Mouse (Mus musculus) heart, embryonic 15.5 days (tissue): Measurements from ENCODE around the gene Armc2. TPM values are rescaled to one million over a fixed set of nuclear protein-coding genes. Genes with fewer than 3 reads are reported as not detected.
"Not testable (repeated sequence)": the region's sequence is repeated elsewhere in the genome, so short reads cannot be mapped to it uniquely, and the experiment has no call there.

ENCODE experiments used
- ATAC-seq: fragments of 200-750 bp; cut with Nextera tagmentation; replicated peaks from 2 replicates; pipeline ENCODE4 v1.8.0; 2017; ENCODE audit warnings: low read depth, moderate TSS enrichment; ENCODE audit not compliant: insufficient number of reproducible peaks, insufficient read depth, low FRiP score
- H3K27ac ChIP-seq: fragments of 300-500 bp; sonication (generic); 2 replicates; pipeline ENCODE4 v1.5.1; 2015; ENCODE audit warnings: mild to moderate bottlenecking, inconsistent platforms
- H3K27me3 ChIP-seq: fragments of 300-500 bp; sonication (generic); 2 replicates; pipeline ENCODE4 v1.6.1; 2015; ENCODE audit warnings: inconsistent platforms
- H3K36me3 ChIP-seq: fragments of 300-500 bp; sonication (generic); 2 replicates; pipeline ENCODE4 v1.6.1; 2015; ENCODE audit warnings: mild to moderate bottlenecking, inconsistent platforms
- H3K4me1 ChIP-seq: fragments of 300-500 bp; sonication (generic); replicated peaks from 2 replicates; pipeline ENCODE4 v1.6.1; 2015; ENCODE audit warnings: inconsistent platforms
- H3K4me2 ChIP-seq: fragments of 300-500 bp; sonication (generic); 2 replicates; pipeline ENCODE4 v1.6.1; 2015; ENCODE audit warnings: inconsistent platforms, mild to moderate bottlenecking, moderate library complexity
- H3K4me3 ChIP-seq: fragments of 300-500 bp; sonication (generic); 2 replicates; pipeline ENCODE4 v1.5.1; 2015; ENCODE audit warnings: mild to moderate bottlenecking, inconsistent platforms
- H3K9ac ChIP-seq: fragments of 300-500 bp; sonication (generic); 2 replicates; pipeline ENCODE4 v1.6.1; 2015; ENCODE audit warnings: mild to moderate bottlenecking, inconsistent platforms
- H3K9me3 ChIP-seq: fragments of 300-500 bp; sonication (generic); replicated peaks from 2 replicates; pipeline ENCODE4 v1.6.1; 2016; ENCODE audit warnings: inconsistent platforms
- WGBS: fragments of 180-500 bp; shearing (Covaris S2); methylation state at CpG from one replicate; pipeline ENCODE4 v1.1.7; 2015; ENCODE audit warnings: mixed read lengths; 5-methylcytosine and 5-hydroxymethylcytosine counted together
- polyA plus RNA-seq: library from polyadenylated mRNA; unstranded; fragments of >200 nt; fragmentation: Nextera tagmentation; extraction: Ambion mirVana; gene quantifications from 2 replicates; pipeline ENCODE4 v1.2.1, GENCODE M21; 2015

Armc2 gene
- polyA plus RNA-seq, 1 experiment from 2014 or later: 2.3 TPM

- Histone ChIP-seq H3K9ac (no peak overlapping the region), H3K4me1 (no peaks in the 10 kb centered on the region), H3K4me3 (no peak overlapping the region), H3K9me3 (no peaks in the 10 kb centered on the region), H3K27me3 (no peaks in the 10 kb centered on the region), H3K4me2 (no peak overlapping the region), H3K27ac (no peak overlapping the region), H3K36me3 (no peaks in the 10 kb centered on the region)
- WGBS: 79% methylated on average over 4 of the region's 4 CpGs
- ATAC-seq: no peak
These were observed 55.5 kb downstream of the Armc2 start for GRCm38 (mm10) chr10:41962725-41963124.

DNA sequence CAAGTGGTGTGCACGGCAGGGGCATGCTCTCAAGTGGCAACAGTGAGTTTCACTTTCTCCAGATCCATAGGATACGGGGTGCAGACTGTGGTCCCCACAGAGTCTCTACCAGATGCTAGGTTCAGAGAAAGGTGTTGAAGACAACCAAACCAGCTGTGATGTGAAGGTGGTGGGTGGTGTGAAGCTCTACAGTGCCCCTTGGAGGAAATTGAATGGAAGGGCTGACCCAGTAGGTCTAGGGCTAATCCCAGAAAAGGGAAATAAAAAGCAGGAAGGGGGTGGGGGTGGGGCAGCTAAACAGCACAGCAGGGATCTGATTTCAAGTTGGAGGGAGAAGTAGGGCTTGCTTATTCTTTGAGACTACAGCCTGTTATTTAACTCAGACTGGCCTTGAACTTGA is 58.4 kb downstream of the Armc2 start:
- whole genome bisulfite sequencing: 60% methylated on average over 2 of the region's 2 CpGs
- no peak overlapping the region for H3K4me3 ChIP-seq
- H3K36me3 ChIP-seq: no peaks in the 10 kb centered on the region
- H3K4me2 ChIP-seq: no peak overlapping the region
- H3K4me1 ChIP-seq: no peaks in the 10 kb centered on the region
- no peak for ATAC-seq
- no peak overlapping the region for H3K27ac ChIP-seq
- H3K9ac ChIP-seq: no peak overlapping the region
- no peaks in the 10 kb centered on the region for H3K9me3 ChIP-seq
- H3K27me3 ChIP-seq: no peaks in the 10 kb centered on the region

DNA sequence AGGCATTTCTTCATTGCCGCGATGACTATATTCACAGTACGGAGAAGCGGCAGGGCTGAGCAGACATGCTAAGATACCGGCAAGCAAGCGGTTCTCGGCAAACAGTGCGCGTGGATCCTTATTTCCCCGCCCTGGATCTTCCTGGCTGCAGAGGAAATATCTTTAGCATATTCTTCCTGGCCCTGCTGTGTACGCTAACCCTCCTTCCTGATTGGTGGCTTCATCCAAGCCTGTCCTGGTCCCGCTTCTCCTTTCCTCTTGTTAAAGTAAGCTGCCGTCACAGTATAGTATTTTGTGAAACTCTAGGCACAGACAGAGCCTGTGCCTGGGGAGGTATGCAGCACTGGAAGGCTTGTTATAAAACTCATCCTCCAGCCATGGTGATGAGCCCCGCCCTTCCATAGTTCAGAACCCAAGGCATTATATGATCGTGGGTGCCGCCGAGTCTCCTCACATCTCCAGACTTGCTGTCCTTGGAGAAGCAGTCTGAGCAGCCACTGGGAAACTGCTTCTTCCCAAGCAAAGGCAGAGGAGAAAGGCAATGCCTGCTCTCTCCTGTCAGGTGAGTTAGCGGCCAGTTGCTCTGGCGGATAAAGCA is 59.5 kb downstream of the Armc2 start:
- 93% methylated on average over 19 of the region's 19 CpGs for WGBS

GRCm38 (mm10) chr10:41957421-41958225 is 60.6 kb downstream of the Armc2 start:
- H3K27me3 ChIP-seq: no peaks in the 10 kb centered on the region
- H3K27ac ChIP-seq: no peak overlapping the region
- no peaks in the 10 kb centered on the region for H3K9me3 ChIP-seq
- no peak overlapping the region for H3K4me3 ChIP-seq
- no peaks in the 10 kb centered on the region for H3K4me1 ChIP-seq
- WGBS: 87% methylated on average over 18 of the region's 18 CpGs
- ATAC-seq: no peak
- no peak overlapping the region for H3K9ac ChIP-seq
- no peak overlapping the region for H3K4me2 ChIP-seq
- H3K36me3 ChIP-seq: no peaks in the 10 kb centered on the region

More for the DNA sequence above, 59.5 kb downstream of the Armc2 start:
- H3K36me3 ChIP-seq: no peaks in the 10 kb centered on the region
- H3K9me3 ChIP-seq: no peaks in the 10 kb centered on the region
- ATAC-seq: no peak
- H3K27me3 ChIP-seq: no peaks in the 10 kb centered on the region
- H3K4me1 ChIP-seq: no peaks in the 10 kb centered on the region
- H3K27ac ChIP-seq: no peak overlapping the region
- no peak overlapping the region for H3K9ac ChIP-seq
- no peak overlapping the region for H3K4me3 ChIP-seq
- no peak overlapping the region for H3K4me2 ChIP-seq

DNA sequence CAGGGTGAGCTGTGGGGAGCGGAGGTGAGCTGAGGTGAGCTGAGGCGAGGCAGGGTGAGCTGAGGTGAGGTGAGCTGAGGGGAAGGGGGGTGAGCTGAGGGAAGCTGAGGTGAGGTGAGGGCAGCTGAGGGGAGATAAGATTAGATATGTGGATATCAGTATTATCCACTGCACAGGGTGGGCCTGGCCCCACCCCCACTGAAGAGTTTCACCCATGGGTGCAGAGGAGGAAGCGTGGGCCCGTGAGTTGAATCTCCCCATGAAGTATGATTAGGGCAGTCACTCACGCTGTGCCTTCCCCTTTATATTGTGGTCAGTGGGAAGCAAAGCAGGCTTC is 64.7 kb downstream of the Armc2 start:
- no peak overlapping the region for H3K27ac ChIP-seq
- no peak for ATAC-seq
- no peak overlapping the region for H3K4me3 ChIP-seq
- H3K4me1 ChIP-seq: no peaks in the 10 kb centered on the region
- no peaks in the 10 kb centered on the region for H3K27me3 ChIP-seq
- no peaks in the 10 kb centered on the region for H3K36me3 ChIP-seq
- no peaks in the 10 kb centered on the region for H3K9me3 ChIP-seq
- no peak overlapping the region for H3K9ac ChIP-seq
- H3K4me2 ChIP-seq: no peak overlapping the region
- WGBS: 91% methylated on average over 5 of the region's 5 CpGs

- WGBS: 90% methylated on average over 14 of the region's 14 CpGs
These were observed 65.3 kb downstream of the Armc2 start for GRCm38 (mm10) chr10:41952850-41953527.

DNA sequence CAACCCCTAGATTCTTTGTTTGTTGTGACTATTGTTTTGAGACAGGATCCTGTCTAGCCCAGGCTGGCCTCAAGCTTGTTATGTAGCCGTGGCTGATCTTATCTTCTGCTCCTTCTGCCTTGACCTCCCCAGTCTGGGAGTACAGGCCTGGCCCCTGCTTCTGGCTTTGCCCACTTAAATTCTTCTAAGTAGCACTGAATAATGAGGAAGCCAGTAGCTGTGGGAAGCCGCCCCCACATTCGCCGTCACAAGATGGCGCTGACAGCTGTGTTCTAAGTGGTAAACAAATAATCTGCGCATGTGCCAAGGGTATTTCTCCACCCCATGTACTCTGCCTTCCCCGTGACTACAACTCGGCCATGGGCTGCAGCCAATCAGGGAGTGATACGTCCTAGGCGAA is 65.9 kb downstream of the Armc2 start:
- H3K4me1 ChIP-seq, ATAC-seq, H3K9me3 ChIP-seq, H3K27ac ChIP-seq, H3K9ac ChIP-seq, H3K4me2 ChIP-seq, H3K27me3 ChIP-seq, H3K4me3 ChIP-seq, H3K36me3 ChIP-seq: not testable (repeated sequence)
- 93% methylated on average over 8 of the region's 10 CpGs for WGBS

More at GRCm38 (mm10) chr10:41952850-41953527, 65.3 kb downstream of the Armc2 start:
- no peaks in the 10 kb centered on the region for H3K36me3 ChIP-seq
- H3K27me3 ChIP-seq: no peaks in the 10 kb centered on the region
- H3K9ac ChIP-seq: no peak overlapping the region
- H3K4me2 ChIP-seq: no peak overlapping the region
- H3K4me1 ChIP-seq: no peaks in the 10 kb centered on the region
- no peak for ATAC-seq
- H3K4me3 ChIP-seq: no peak overlapping the region
- H3K27ac ChIP-seq: no peak overlapping the region
- H3K9me3 ChIP-seq: no peaks in the 10 kb centered on the region

GRCm38 (mm10) chr10:41939090-41939489 is 79.2 kb downstream of the Armc2 start:
- Histone ChIP-seq H3K27me3 (no peaks in the 10 kb centered on the region), H3K36me3 (no peaks in the 10 kb centered on the region), H3K9ac (no peak overlapping the region), H3K27ac (no peak overlapping the region), H3K4me2 (no peak overlapping the region), H3K4me3 (no peak overlapping the region), H3K9me3 (no peaks in the 10 kb centered on the region), H3K4me1 (peaks cover 40% of the 10 kb centered on the region)
- ATAC-seq: no peak
- 75% methylated on average over 4 of the region's 4 CpGs for WGBS

- Histone ChIP-seq H3K4me2 (no peak overlapping the region), H3K4me1 (peaks cover 55% of the 10 kb centered on the region), H3K9me3 (no peaks in the 10 kb centered on the region), H3K27ac (peak overlapping the region; percentile 97), H3K27me3 (no peaks in the 10 kb centered on the region), H3K9ac (no peak overlapping the region), H3K4me3 (no peak overlapping the region), H3K36me3 (no peaks in the 10 kb centered on the region)
- no peak for ATAC-seq
- WGBS: 38% methylated on average over 4 of the region's 4 CpGs
These were observed 81.1 kb downstream of the Armc2 start for GRCm38 (mm10) chr10:41937176-41937575.

DNA sequence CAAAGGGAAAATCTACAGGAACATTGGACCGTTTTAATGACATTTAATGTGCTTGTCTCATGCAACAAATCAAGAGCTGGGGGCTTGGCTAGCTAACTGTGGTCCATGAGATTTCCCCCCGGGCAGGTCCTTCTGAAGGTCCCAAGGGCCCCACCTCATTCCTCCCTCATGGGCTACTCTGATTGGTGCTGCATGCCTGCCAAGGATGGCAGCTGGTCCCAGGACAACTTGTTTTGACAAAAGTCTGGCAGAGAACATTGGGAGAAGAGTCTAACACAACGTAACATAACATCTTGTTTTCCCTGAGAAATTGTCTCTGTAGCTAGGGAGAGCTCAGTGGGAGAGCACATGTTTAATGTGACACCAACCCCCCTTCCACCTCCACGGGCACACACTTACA is 82.1 kb downstream of the Armc2 start:
- no peak for ATAC-seq
- Histone ChIP-seq H3K4me1 (peaks cover 66% of the 10 kb centered on the region), H3K27me3 (no peaks in the 10 kb centered on the region), H3K9ac (no peak overlapping the region), H3K27ac (peak overlapping the region; percentile 97), H3K4me3 (no peak overlapping the region), H3K4me2 (0 out of 2 replicates have a peak overlapping the region, but pooled peaks have one; percentile 62), H3K9me3 (no peaks in the 10 kb centered on the region), H3K36me3 (no peaks in the 10 kb centered on the region)
- 49% methylated on average over 4 of the region's 4 CpGs for WGBS

- peak overlapping the region; percentile 29 for H3K9ac ChIP-seq
- ATAC-seq: no peak
- H3K27me3 ChIP-seq: no peaks in the 10 kb centered on the region
- peak overlapping the region; percentile 62 for H3K4me2 ChIP-seq
- peaks cover 68% of the 10 kb centered on the region for H3K4me1 ChIP-seq
- no peaks in the 10 kb centered on the region for H3K36me3 ChIP-seq
- H3K4me3 ChIP-seq: peak overlapping the region; percentile 36; the same call in 1 of the 2 replicates
- peak overlapping the region; percentile 97 for H3K27ac ChIP-seq
- no peaks in the 10 kb centered on the region for H3K9me3 ChIP-seq
These were observed 82.8 kb downstream of the Armc2 start for GRCm38 (mm10) chr10:41935476-41935829.
